Mouse (Mus musculus) liver, adult 2 months (tissue): ENCODE data around the gene Sapcd1.

Experiments
- CTCF ChIP-seq: fragments of 200-500 bp; IDR thresholded peaks from 2 replicates; pipeline ENCODE4 v1.5.1; 2011; ENCODE audit warnings: low read depth, low read length, control low read depth
- POLR2A ChIP-seq: fragments of 200-500 bp; IDR thresholded peaks from 2 replicates; pipeline ENCODE4 v1.6.1; 2011; ENCODE audit warnings: low read length, control low read depth; ENCODE audit not compliant: insufficient read depth; ENCODE audit errors: extremely low read depth

DNA sequence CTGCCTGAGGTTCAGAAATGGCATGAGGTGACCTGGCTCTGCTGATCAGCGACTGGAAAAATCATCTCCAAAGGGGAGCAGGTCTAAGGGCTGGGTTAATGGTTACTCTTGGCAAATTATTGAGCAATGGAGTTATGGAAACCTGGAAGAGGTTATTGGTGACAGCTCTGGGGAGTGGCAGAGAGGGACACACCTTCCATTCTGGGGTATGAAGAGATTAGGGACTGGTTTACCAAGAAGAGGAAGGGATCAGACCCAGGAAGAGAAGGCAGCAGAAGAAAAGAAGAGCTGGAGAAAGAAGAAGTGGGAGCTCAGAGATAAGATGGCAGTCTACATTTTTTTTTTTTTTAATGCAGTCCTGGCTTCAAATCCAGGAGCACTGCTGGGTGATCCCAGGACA, 19.9 kb upstream of the Sapcd1 start:
- TF ChIP-seq CTCF (no peak), POLR2A (no peak)
